Mouse (Mus musculus) intestine, embryonic 16.5 days (tissue): Measurements from ENCODE around the gene Ccdc167. TPM values are rescaled to one million over a fixed set of nuclear protein-coding genes. Genes with fewer than 3 reads are reported as not detected.
"Not testable (repeated sequence)": the region's sequence is repeated elsewhere in the genome, so short reads cannot be mapped to it uniquely, and the experiment has no call there.

Experiments used
- ATAC-seq: fragments of 200-750 bp; cut with Nextera tagmentation; 2 replicates; pipeline ENCODE4 v1.8.0; 2017; ENCODE audit warnings: moderate TSS enrichment, moderate library complexity
- H3K27ac ChIP-seq: fragments of 300-500 bp; sonication (generic); 2 replicates; pipeline ENCODE4 v1.5.1; 2014; ENCODE audit warnings: mild to moderate bottlenecking, low read length
- H3K27me3 ChIP-seq: fragments of 300-500 bp; sonication (generic); replicated peaks from 2 replicates; pipeline ENCODE4 v1.6.1; 2014; ENCODE audit warnings: low read length, control low read depth, mixed read lengths; ENCODE audit not compliant: control insufficient read depth, insufficient read depth
- H3K36me3 ChIP-seq: fragments of 300-500 bp; sonication (generic); 2 replicates; pipeline ENCODE4 v1.6.1; 2014; ENCODE audit warnings: low read length, control low read depth; ENCODE audit not compliant: control insufficient read depth, insufficient read depth
- H3K4me1 ChIP-seq: fragments of 300-500 bp; sonication (generic); 2 replicates; pipeline ENCODE4 v1.6.1; 2014; ENCODE audit warnings: low read length, control low read depth, mixed read lengths; ENCODE audit not compliant: control insufficient read depth, insufficient read depth
- H3K4me2 ChIP-seq: fragments of 300-500 bp; sonication (generic); 2 replicates; pipeline ENCODE4 v1.6.1; 2014; ENCODE audit warnings: low read depth, low read length, control low read depth
- H3K4me3 ChIP-seq: fragments of 300-500 bp; sonication (generic); 2 replicates; pipeline ENCODE4 v1.5.1; 2014; ENCODE audit warnings: mild to moderate bottlenecking, low read length
- H3K9ac ChIP-seq: fragments of 300-500 bp; sonication (generic); 2 replicates; pipeline ENCODE4 v1.6.1; 2014; ENCODE audit warnings: low read depth, low read length
- H3K9me3 ChIP-seq: fragments of 300-500 bp; sonication (generic); 2 replicates; pipeline ENCODE4 v1.6.1; 2016; ENCODE audit warnings: low read length, control low read depth; ENCODE audit not compliant: control insufficient read depth
- WGBS: fragments of 180-500 bp; shearing (Covaris S2); extraction: QIAGEN DNeasy Blood & Tissue Kit; methylation state at CpG from one replicate; pipeline ENCODE4 v1.1.7; 2014; 5-methylcytosine and 5-hydroxymethylcytosine counted together
- polyA plus RNA-seq: library from polyadenylated mRNA; unstranded; fragments of >200 nt; fragmentation: Nextera tagmentation; extraction: Ambion mirVana; gene quantifications from 2 replicates; pipeline ENCODE4 v1.2.1, GENCODE M21; 2015

The Ccdc167 gene
- polyA plus RNA-seq, 1 experiment from 2014 or later: 10.2 TPM

DNA sequence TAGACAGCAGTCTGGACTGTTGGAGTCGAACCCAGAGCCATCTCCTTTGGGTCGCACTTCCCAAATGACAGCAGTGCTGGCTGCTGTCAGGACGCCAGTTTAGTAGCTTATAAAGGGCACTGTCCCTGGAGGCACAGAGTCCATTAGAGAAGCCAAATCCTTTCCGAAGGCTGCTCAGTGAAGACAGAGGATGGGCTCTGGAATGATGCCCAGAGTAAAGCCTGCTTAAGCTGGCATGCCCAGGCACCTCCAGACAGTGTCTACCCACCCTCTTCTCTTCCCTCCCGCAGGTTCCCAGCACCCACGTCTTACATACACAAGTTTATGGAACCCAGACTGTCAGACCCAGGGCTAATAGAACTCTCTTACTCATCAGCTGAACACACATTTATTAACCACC, 7.8 kb upstream of the Ccdc167 start:
- Histone ChIP-seq H3K9me3 (no peaks in the 10 kb centered on the region), H3K27me3 (no peaks in the 10 kb centered on the region), H3K4me1 (no peaks in the 10 kb centered on the region), H3K27ac (no peak overlapping the region), H3K36me3 (no peaks in the 10 kb centered on the region), H3K4me3 (no peak overlapping the region), H3K4me2 (no peak overlapping the region), H3K9ac (no peak overlapping the region)
- no peak for ATAC-seq
- 72% methylated on average over 6 of the region's 6 CpGs for WGBS

DNA sequence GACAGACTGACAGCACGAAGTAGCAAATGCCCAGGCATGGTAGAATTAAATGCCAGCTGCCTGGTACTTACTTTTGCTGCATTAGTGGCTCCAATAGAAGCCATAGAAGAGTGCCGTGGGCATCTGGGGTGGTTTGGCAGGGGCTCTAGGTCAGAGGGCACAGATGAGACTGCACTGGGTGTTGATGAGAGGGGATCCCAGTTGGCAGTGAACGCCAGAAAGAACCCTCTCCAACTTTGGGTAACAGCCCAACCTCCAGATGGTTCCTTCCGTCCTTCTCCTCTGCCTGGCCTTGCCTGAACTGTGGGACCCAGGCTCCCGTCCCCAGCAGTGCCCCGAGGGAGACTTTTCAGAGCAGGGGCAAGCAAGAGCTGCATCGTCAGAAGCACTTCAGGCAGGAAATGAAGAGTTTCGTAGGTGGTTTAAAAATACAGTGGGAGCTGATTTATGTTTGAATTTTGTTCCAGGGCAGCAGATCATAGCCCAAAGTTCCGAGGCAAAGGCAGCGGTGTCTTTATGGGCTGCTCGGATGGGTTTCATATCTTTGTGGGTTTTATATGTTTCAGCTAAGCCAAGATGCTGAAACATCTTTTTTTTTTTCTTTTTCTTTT, 4.0 kb upstream of the Ccdc167 start:
- H3K4me1 ChIP-seq: peaks cover 10% of the 10 kb centered on the region
- no peak for ATAC-seq
- H3K27me3 ChIP-seq: no peaks in the 10 kb centered on the region
- H3K36me3 ChIP-seq: no peaks in the 10 kb centered on the region
- 62% methylated on average over 11 of the region's 11 CpGs for WGBS
- H3K4me2 ChIP-seq: no peak overlapping the region
- H3K4me3 ChIP-seq: no peak overlapping the region
- no peak overlapping the region for H3K27ac ChIP-seq
- no peaks in the 10 kb centered on the region for H3K9me3 ChIP-seq
- no peak overlapping the region for H3K9ac ChIP-seq

DNA sequence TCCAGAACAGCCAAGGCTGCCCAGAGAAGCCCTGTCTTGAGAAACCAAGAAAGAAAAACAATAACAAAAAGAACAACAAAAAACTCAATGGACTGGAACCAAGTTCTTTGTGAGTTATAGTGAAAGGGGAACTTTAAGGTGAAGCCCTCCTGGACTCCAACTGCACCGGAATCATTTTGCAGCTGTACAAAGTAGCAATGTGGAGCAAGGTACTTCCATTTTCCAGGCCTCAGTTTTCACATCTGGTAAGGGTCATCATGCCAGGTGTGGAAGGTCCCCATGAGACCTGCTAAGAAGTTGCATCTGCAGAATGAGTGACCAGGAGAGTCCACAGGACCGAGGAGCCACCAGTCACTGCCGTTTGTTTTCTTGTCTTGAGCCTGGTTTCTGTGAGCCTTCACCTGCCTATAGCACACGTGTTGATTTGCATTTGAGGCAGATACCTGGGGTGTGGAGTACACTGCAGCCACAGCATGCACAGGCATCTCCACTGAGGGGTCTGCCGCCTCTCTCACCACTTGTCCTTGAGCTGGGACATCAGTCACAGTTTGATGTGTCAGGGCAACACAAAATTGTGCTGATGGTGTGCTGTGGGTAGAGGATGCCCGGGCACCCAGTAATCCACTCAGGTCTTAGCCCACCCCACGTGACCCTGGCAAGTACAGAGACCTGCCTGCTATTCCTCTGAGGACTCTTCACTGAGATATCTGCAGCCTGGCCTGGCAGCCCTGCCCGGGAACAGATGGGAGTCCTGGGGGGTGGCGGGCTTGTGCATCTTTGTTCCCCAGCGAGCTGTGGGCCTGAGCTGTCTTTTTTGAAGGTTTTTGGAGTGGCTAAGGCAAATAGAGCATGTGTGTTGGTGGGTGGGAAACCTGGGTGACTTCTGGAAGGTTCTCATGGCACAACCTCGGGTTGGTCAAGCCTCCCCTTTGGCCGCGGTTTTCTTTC, 3.1 kb upstream of the Ccdc167 start:
- Histone ChIP-seq H3K9me3 (no peaks in the 10 kb centered on the region), H3K4me3 (no peak overlapping the region), H3K9ac (no peak overlapping the region), H3K4me2 (no peak overlapping the region), H3K27me3 (no peaks in the 10 kb centered on the region), H3K4me1 (peaks cover 12% of the 10 kb centered on the region), H3K27ac (no peak overlapping the region), H3K36me3 (no peaks in the 10 kb centered on the region)
- ATAC-seq: no peak
- WGBS: 81% methylated on average over 13 of the region's 13 CpGs

DNA sequence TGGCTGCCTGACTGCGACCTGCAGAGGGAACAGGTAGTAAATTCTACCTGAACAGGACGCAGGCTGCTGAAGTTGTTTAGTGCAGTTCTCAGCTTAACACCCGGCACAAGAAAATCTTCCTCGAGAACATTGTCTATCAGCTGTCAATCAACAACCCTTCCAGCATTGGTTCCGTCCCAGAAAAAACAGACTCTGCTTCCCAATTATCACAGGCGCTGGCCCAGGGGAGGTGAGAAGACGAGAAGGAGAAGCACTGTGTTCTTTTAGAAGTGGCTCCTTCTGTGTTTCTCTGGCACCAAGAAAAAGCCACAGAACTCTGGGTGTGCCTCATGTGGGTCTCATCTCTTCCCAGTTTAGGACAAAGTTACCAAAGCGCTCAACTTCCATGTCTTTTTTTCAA, 1.8 kb upstream of the Ccdc167 start:
- H3K4me3 ChIP-seq: no peak overlapping the region
- H3K4me1 ChIP-seq: peaks cover 12% of the 10 kb centered on the region
- no peak overlapping the region for H3K4me2 ChIP-seq
- H3K9ac ChIP-seq: no peak overlapping the region
- whole genome bisulfite sequencing: 86% methylated on average over 8 of the region's 8 CpGs
- ATAC-seq: no peak
- no peaks in the 10 kb centered on the region for H3K27me3 ChIP-seq
- H3K36me3 ChIP-seq: no peaks in the 10 kb centered on the region
- no peak overlapping the region for H3K27ac ChIP-seq
- H3K9me3 ChIP-seq: no peaks in the 10 kb centered on the region

DNA sequence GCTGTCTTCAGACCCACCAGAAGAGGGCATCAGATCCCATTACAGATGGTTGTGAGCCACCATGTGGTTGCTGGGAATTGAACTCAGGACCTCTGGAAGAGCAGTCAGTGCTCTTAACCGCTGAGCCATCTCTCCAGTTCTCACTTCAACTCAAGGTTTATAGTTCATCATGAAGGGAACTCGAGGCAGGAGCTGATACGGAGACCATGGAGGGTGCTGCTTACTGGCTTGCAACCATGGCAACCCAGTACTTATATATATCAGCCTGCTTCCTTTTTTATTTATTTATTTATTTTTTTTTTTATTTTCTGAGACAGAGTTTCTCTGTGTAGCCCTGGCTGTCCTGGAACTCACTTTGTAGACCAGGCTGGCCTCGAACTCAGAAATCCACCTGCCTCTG, 3.1 kb downstream of the Ccdc167 start:
- not testable (repeated sequence) for H3K36me3 ChIP-seq, H3K27ac ChIP-seq, H3K27me3 ChIP-seq, H3K9ac ChIP-seq, H3K9me3 ChIP-seq, H3K4me3 ChIP-seq, H3K4me2 ChIP-seq, ATAC-seq
- peaks cover 18% of the 10 kb centered on the region for H3K4me1 ChIP-seq
- 94% methylated on average over 4 of the region's 4 CpGs for WGBS

DNA sequence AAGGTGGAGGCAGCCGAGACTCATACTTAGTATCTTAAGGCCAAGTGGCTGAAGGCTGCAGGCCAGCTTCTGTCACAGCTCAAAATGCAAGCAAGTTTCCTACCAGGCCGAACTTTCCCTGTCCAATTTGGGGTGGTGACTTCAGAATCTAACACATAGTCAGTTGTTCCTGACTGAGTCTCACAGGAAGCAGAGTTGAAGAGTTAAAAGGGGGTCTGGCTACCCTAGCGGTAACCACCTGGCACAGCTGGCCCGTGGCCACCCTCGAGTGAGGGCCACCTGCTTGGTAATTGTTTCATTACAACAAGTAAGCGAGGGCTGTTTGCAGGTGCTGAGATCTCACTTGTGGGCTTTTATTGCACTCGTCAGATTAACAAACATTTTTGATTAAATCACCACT, 4.3 kb downstream of the Ccdc167 start:
- Histone ChIP-seq H3K9ac (no peak overlapping the region), H3K27ac (no peak overlapping the region)

DNA sequence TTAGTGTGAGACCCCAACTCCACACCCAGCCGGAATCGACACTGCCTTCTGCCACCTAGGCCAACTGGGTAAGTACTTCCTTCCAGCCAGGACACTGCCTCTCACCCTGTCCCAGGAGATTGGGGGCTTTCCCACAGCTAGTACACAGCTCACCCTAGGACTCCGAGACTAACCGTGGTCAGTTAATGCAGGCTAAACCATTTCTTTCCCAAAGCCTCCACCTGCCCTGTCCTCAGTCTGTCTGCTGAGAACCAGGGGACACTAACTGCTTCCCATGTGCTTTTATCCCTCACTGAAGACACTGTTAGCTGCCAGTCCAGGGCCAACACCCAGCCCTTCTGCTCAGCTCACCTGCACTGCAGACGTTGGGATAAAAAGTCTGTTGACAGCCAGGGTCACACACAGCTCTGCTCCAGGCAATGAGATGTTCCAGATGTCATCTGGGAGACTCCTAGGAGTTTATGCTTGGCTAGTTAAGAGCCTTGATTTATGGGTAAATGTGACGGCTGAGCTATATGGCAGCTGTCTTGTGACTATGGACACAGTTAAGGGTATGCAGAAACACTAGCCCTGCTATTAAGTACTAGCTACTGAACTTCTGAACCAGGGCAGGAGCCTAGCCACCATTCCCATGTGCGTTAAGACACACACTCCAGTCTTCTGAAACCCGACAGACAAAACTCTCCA, 5.0 kb downstream of the Ccdc167 start:
- no peak for ATAC-seq
- H3K4me3 ChIP-seq: no peak overlapping the region
- H3K9me3 ChIP-seq: no peaks in the 10 kb centered on the region
- H3K36me3 ChIP-seq: no peaks in the 10 kb centered on the region
- 56% methylated on average over 8 of the region's 8 CpGs for WGBS
- H3K27me3 ChIP-seq: no peaks in the 10 kb centered on the region
- peaks cover 14% of the 10 kb centered on the region for H3K4me1 ChIP-seq
- H3K4me2 ChIP-seq: no peak overlapping the region
- no peak overlapping the region for H3K27ac ChIP-seq
- H3K9ac ChIP-seq: no peak overlapping the region

More for the DNA sequence above, 4.3 kb downstream of the Ccdc167 start:
- Histone ChIP-seq H3K9me3 (no peaks in the 10 kb centered on the region), H3K36me3 (no peaks in the 10 kb centered on the region), H3K4me3 (no peak overlapping the region), H3K4me2 (no peak overlapping the region), H3K4me1 (peaks cover 18% of the 10 kb centered on the region), H3K27me3 (no peaks in the 10 kb centered on the region)
- no peak for ATAC-seq
- 63% methylated on average over 7 of the region's 7 CpGs for WGBS

DNA sequence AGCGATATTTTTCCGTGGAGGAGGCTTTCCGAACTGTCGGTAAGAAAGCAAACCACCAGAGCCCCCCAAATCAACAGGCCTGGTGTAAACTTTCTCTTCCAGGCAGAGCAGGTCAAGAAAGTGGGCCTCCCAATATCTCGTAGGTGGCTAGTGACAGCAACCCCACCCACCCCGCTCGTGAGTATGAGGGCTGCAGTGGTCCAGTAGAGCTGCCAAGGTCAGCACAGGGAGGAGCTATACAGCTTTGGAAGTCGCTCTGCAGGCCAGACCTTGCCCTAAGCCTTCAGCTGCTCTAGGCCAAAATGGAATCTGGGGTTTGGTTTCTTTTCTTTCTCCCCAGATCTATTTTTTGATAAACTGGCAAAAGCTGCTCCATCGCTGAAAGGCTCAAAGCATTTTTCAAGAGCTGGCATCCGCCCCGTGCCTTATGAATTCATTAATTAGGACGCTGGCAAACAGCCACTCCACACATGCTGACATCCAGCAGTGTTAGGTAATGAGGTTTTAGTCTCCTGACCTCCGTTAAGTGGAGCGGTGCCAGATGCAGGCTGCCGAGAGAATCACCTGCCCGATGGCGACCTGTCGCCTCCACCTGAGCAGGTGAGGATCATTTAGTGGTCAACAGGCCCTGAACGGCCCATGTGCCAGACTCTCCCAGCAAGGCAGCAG, 5.6 kb downstream of the Ccdc167 start:
- ATAC-seq: no peak
- Histone ChIP-seq H3K27ac (no peak overlapping the region), H3K9me3 (no peaks in the 10 kb centered on the region), H3K4me3 (no peak overlapping the region), H3K9ac (no peak overlapping the region), H3K27me3 (no peaks in the 10 kb centered on the region), H3K4me2 (no peak overlapping the region), H3K36me3 (no peaks in the 10 kb centered on the region), H3K4me1 (peaks cover 12% of the 10 kb centered on the region)
- 64% methylated on average over 19 of the region's 19 CpGs for WGBS

DNA sequence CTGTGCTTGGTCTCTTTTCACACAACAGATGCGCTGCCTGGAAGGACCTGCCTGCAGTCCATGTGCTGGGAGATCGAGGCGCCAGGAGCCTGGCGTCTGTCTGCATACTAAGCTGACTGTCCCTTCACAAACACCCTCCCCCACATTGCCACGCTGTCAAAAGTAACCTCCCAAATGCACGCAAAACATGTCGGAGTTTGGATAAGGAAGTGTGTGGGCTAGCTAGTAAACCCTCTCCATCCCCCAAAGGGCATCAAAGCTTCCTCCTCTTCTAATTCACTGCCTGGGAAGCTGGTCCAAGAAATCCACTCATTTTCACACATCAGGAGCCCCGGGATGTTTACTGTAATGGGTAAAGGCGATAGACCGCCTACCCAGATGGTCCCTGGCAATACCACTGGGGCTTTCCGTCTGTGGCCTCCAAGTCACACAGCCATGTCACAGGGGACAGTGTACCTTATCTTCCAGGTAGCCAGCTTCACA, 6.2 kb downstream of the Ccdc167 start:
- Histone ChIP-seq H3K36me3 (no peaks in the 10 kb centered on the region), H3K4me2 (no peak overlapping the region), H3K27ac (no peak overlapping the region), H3K4me1 (peaks cover 6% of the 10 kb centered on the region), H3K9me3 (no peaks in the 10 kb centered on the region), H3K4me3 (no peak overlapping the region), H3K9ac (no peak overlapping the region), H3K27me3 (no peaks in the 10 kb centered on the region)
- no peak for ATAC-seq
- WGBS: 61% methylated on average over 11 of the region's 11 CpGs
